Mouse (Mus musculus) liver, embryonic 14.5 days (tissue): ENCODE measurements around the gene Gck. TPM values are rescaled to one million over a fixed set of nuclear protein-coding genes. Genes with fewer than 3 reads are reported as not detected.

ENCODE experiments used
- ATAC-seq: fragments of 200-750 bp; cut with Nextera tagmentation; 2 replicates; pipeline ENCODE4 v1.8.0; 2017; ENCODE audit warnings: moderate number of reproducible peaks, mild to moderate bottlenecking, moderate library complexity; ENCODE audit not compliant: insufficient read depth
- DNase-seq, 3 experiments: peaks; one replicate each; pipeline ENCODE4 v3.0.0-alpha.2; 2012 to 2013; ENCODE audit warnings: low read depth in 3 of 3, low spot score in 3 of 3
- H3K27ac ChIP-seq: fragments of 300-500 bp; sonication (generic); 2 replicates; pipeline ENCODE4 v1.5.1; 2014; ENCODE audit warnings: moderate library complexity, mild to moderate bottlenecking, control low read depth, inconsistent platforms
- H3K27me3 ChIP-seq: fragments of 300-500 bp; sonication (generic); 2 replicates; pipeline ENCODE4 v1.6.1; 2014; ENCODE audit warnings: mild to moderate bottlenecking, low read length, moderate library complexity; ENCODE audit not compliant: control insufficient read depth, insufficient read depth
- H3K36me3 ChIP-seq: fragments of 300-500 bp; sonication (generic); replicated peaks from 2 replicates; pipeline ENCODE4 v1.6.1; 2014; ENCODE audit warnings: low read depth; ENCODE audit not compliant: control insufficient read depth, insufficient read depth
- H3K4me1 ChIP-seq, 2 experiments: fragments of 200-500 bp in 1 of 2; fragments of 300-500 bp in 1 of 2; sonication (generic) in 1 of 2; replicated peaks; 2 replicates each; pipeline ENCODE4 v1.6.1; 2012 to 2014; ENCODE audit warnings: antibody characterized with exemption in 1 of 2, inconsistent platforms in 1 of 2, low read length in 1 of 2; ENCODE audit not compliant: control insufficient read depth in 2 of 2, insufficient read depth in 2 of 2
- H3K4me2 ChIP-seq: fragments of 300-500 bp; sonication (generic); 2 replicates; pipeline ENCODE4 v1.6.1; 2014; ENCODE audit warnings: low read depth, mild to moderate bottlenecking, control low read depth, moderate library complexity
- H3K4me3 ChIP-seq, 2 experiments: fragments of 200-500 bp in 1 of 2; fragments of 300-500 bp in 1 of 2; sonication (generic) in 1 of 2; 2 replicates each; pipeline ENCODE4 v1.5.1; 2012 to 2014; ENCODE audit warnings: low read depth in 2 of 2, low read length in 2 of 2, mild to moderate bottlenecking in 2 of 2, control low read depth in 1 of 2, inconsistent platforms in 1 of 2, moderate library complexity in 1 of 2; ENCODE audit not compliant: insufficient read depth in 1 of 2
- H3K9ac ChIP-seq: fragments of 300-500 bp; sonication (generic); replicated peaks from 2 replicates; pipeline ENCODE4 v1.6.1; 2014; ENCODE audit warnings: mild to moderate bottlenecking, control low read depth, moderate library complexity
- H3K9me3 ChIP-seq: fragments of 300-500 bp; sonication (generic); 2 replicates; pipeline ENCODE4 v1.6.1; 2016; ENCODE audit warnings: low read length, mixed read lengths; ENCODE audit not compliant: control insufficient read depth
- CTCF ChIP-seq: IDR thresholded peaks from 2 replicates; pipeline ENCODE4 v1.5.1; 2016; ENCODE audit warnings: antibody characterized with exemption, low read depth, control low read depth
- EP300 ChIP-seq: IDR thresholded peaks from 2 replicates; pipeline ENCODE4 v1.6.1; 2016; ENCODE audit warnings: antibody characterized with exemption, low read depth
- WGBS: fragments of 180-500 bp; shearing (Covaris S2); extraction: QIAGEN DNeasy Blood & Tissue Kit; methylation state at CpG from one replicate; pipeline ENCODE4 v1.1.7; 2014; ENCODE audit not compliant: insufficient replicate concordance; 5-methylcytosine and 5-hydroxymethylcytosine counted together
- polyA plus RNA-seq, 2 experiments: library from polyadenylated mRNA; depleted of rRNA in 1 of 2; stranded (reverse) in 1 of 2; unstranded in 1 of 2; fragments of >200 nt; fragmentation: Nextera tagmentation in 1 of 2; extraction: Ambion mirVana in 1 of 2; gene quantifications; 2 replicates each; pipeline versions ENCODE4 v1.2.1 to v1.2.3; 2012 to 2014

The Gck gene
- polyA plus RNA-seq, 2 experiments = 0.15 to 0.20 TPM

GRCm38 (mm10) chr11:5879905-5880304, 70.0 kb downstream of the Gck start:
- H3K9me3 ChIP-seq = no peaks in the 10 kb centered on the region
- 48% methylated on average over 5 of the region's 5 CpGs for WGBS
- H3K9ac ChIP-seq = no peak overlapping the region

GRCm38 (mm10) chr11:5878661-5879060, 71.2 kb downstream of the Gck start:
- TF ChIP-seq EP300 (no peak), CTCF (no peak)
- H3K27ac ChIP-seq = peak overlapping the region; percentile 62
- no peaks in the 10 kb centered on the region for H3K9me3 ChIP-seq
- H3K27me3 ChIP-seq = no peaks in the 10 kb centered on the region
- WGBS = 49% methylated on average over 8 of the region's 8 CpGs
- peak overlapping the region; percentile 30 to 44; a peak in 3 of 4 replicates for H3K4me3 ChIP-seq
- H3K9ac ChIP-seq = peak overlapping the region; percentile 63
- H3K4me2 ChIP-seq = peak overlapping the region; percentile 83
- H3K4me1 ChIP-seq = peaks cover 8 to 15% of the 10 kb centered on the region in 2 experiments
- peaks cover 8% of the 10 kb centered on the region for H3K36me3 ChIP-seq
- DNase-seq (no peak), ATAC-seq (no peak)

More at GRCm38 (mm10) chr11:5879905-5880304, 70.0 kb downstream of the Gck start:
- H3K27me3 ChIP-seq = no peaks in the 10 kb centered on the region
- peaks cover 8 to 15% of the 10 kb centered on the region in 2 experiments for H3K4me1 ChIP-seq
- no peaks in the 10 kb centered on the region; the same call in 1 of the 2 replicates for H3K36me3 ChIP-seq
- H3K4me2 ChIP-seq = no peak overlapping the region
- no peak overlapping the region for H3K27ac ChIP-seq
- DNase-seq = peak in 2 of 3 experiments; percentile 30 to 35
- ATAC-seq = no peak
- TF ChIP-seq CTCF = peak; percentile 95
- no peak for TF ChIP-seq EP300
- no peak overlapping the region for H3K4me3 ChIP-seq

GRCm38 (mm10) chr11:5877921-5878526, 71.9 kb downstream of the Gck start, which contains the start of gene Pold2:
TSS of gene Pold2 (minus strand) at chr11:5878292.
- H3K36me3 ChIP-seq = peaks cover 13% of the 10 kb centered on the region
- peak within 1 kb of the TSS; percentile 75 to 76 for H3K4me3 ChIP-seq
- H3K27me3 ChIP-seq = no peaks in the 10 kb centered on the region
- ATAC-seq (peak; percentile 99), DNase-seq (peak; percentile 96 to 97 (median 97))
- H3K4me1 ChIP-seq = peaks cover 8 to 15% of the 10 kb centered on the region in 2 experiments
- H3K4me2 ChIP-seq = peak within 1 kb of the TSS; percentile 83
- H3K9me3 ChIP-seq = no peaks in the 10 kb centered on the region
- no peak for TF ChIP-seq EP300
- no peak for TF ChIP-seq CTCF
- peak within 1 kb of the TSS; percentile 67 for H3K9ac ChIP-seq
- WGBS = under 1% methylated on average over 52 of the region's 52 CpGs
- H3K27ac ChIP-seq = peak within 1 kb of the TSS; percentile 62

- H3K4me3 ChIP-seq = peak overlapping the region; percentile 75 to 76
- ATAC-seq (no peak), DNase-seq (no peak)
- peaks cover 19% of the 10 kb centered on the region for H3K36me3 ChIP-seq
- H3K9me3 ChIP-seq = no peaks in the 10 kb centered on the region
- H3K4me1 ChIP-seq = peaks cover 8 to 11% of the 10 kb centered on the region in 2 experiments
- H3K9ac ChIP-seq = peak overlapping the region; percentile 67
- no peaks in the 10 kb centered on the region for H3K27me3 ChIP-seq
- peak overlapping the region; percentile 83 for H3K4me2 ChIP-seq
- no peak for TF ChIP-seq EP300
- no peak for TF ChIP-seq CTCF
- WGBS = 5% methylated on average over 5 of the region's 5 CpGs
- H3K27ac ChIP-seq = no peak overlapping the region
Measured at GRCm38 (mm10) chr11:5877421-5877820, 72.5 kb downstream of the Gck start.

- H3K4me1 ChIP-seq = peaks cover 4 to 6% of the 10 kb centered on the region in 2 experiments
- H3K27ac ChIP-seq = no peak overlapping the region
- no peak overlapping the region for H3K4me3 ChIP-seq
- TF ChIP-seq EP300 (no peak), CTCF (no peak)
- no peak overlapping the region for H3K4me2 ChIP-seq
- H3K36me3 ChIP-seq = peaks cover 26% of the 10 kb centered on the region
- H3K9ac ChIP-seq = no peak overlapping the region
- no peaks in the 10 kb centered on the region for H3K27me3 ChIP-seq
- ATAC-seq (no peak), DNase-seq (no peak)
- 85% methylated on average over 9 of the region's 9 CpGs for WGBS
- H3K9me3 ChIP-seq = no peaks in the 10 kb centered on the region
Measured at GRCm38 (mm10) chr11:5873192-5873591, 76.7 kb downstream of the Gck start.
